ENCODE assay signal across 8 mouse cellular contexts in genomic region chr6:128435474-128435873, GRCm38 (mm10). TPM values are rescaled to one million over a fixed set of nuclear protein-coding genes. Genes with fewer than 3 reads are reported as not detected.
DNase-seq lines count a peak whose midpoint lies in the region; ATAC-seq and TF ChIP-seq lines count a peak whose summit lies in the region.

No protein-coding gene starts in this region.

- peaks cover 51% of the 10 kb centered on the region for H3K4me1 ChIP-seq in G1E (ENCODE audit: insufficient read depth, low read depth, low read length)
- peaks cover 19% of the 10 kb centered on the region for H3K4me1 ChIP-seq in heart, adult 2 months (ENCODE audit: control insufficient read depth, insufficient read depth, low read length)
- peaks cover 23% of the 10 kb centered on the region for H3K4me1 ChIP-seq in liver, postnatal 0 days (ENCODE audit: insufficient read depth)
- H3K4me1 ChIP-seq in hindbrain, embryonic 14.5 days (replicated peaks; ENCODE audit: control insufficient read depth, insufficient read depth, low read length) = peaks cover 8% of the 10 kb centered on the region

- peak overlapping the region; percentile 11; the same call in 1 of the 2 replicates for H3K4me2 ChIP-seq in liver, postnatal 0 days (ENCODE audit: low read depth, low read length)
- no peak overlapping the region for H3K4me2 ChIP-seq in hindbrain, embryonic 14.5 days (replicated peaks)

- no peaks in the 10 kb centered on the region; the same call in 1 of the 2 replicates for H3K27me3 ChIP-seq in G1E (ENCODE audit: insufficient read depth, low read length)
- no peaks in the 10 kb centered on the region for H3K27me3 ChIP-seq in heart, adult 2 months (ENCODE audit: control insufficient read depth, insufficient read depth, low read length)
- no peaks in the 10 kb centered on the region for H3K27me3 ChIP-seq in liver, postnatal 0 days (ENCODE audit: insufficient read depth, low read length)
- no peaks in the 10 kb centered on the region for H3K27me3 ChIP-seq in hindbrain, embryonic 14.5 days (ENCODE audit: control insufficient read depth, insufficient read depth, low read length)

- peak overlapping the region; percentile 27; the same call in 1 of the 2 replicates for H3K9ac ChIP-seq in heart, adult 2 months (ENCODE audit: low read depth, low read length)
- H3K9ac ChIP-seq in liver, postnatal 0 days (replicated peaks) = no peak overlapping the region
- no peak overlapping the region for H3K9ac ChIP-seq in hindbrain, embryonic 14.5 days

- no peak for ATAC-seq in G1E (ENCODE audit: extremely low read depth, insufficient number of reproducible peaks, low FRiP score, poor library complexity, severe bottlenecking)
- no peak for ATAC-seq in liver, postnatal 0 days
- no peak for ATAC-seq in hindbrain, embryonic 14.5 days (ENCODE audit: low FRiP score)

- H3K79me2 ChIP-seq in heart, adult 2 months (replicated peaks; ENCODE audit: control insufficient read depth, insufficient read depth, low read length) = 0 out of 2 replicates have a peak, but pooled peaks cover 3% of the 10 kb centered on the region

- H3K27ac ChIP-seq in heart, adult 2 months = peak overlapping the region; percentile 95
- H3K27ac ChIP-seq in liver, postnatal 0 days (ENCODE audit: low read depth) = no peak overlapping the region
- H3K27ac ChIP-seq in hindbrain, embryonic 14.5 days = no peak overlapping the region

- TF ChIP-seq EP300 in heart, adult 2 months (IDR thresholded peaks at IDR 0.05; ENCODE audit: insufficient read depth, low read depth, low read length) = peak; percentile 53; the same call in 1 of the 2 replicates
- no peak for TF ChIP-seq EP300 in liver, postnatal 0 days (IDR thresholded peaks at IDR 0.05; ENCODE audit: low read depth)

- H3K9me3 ChIP-seq in G1E (replicated peaks) = no peaks in the 10 kb centered on the region
- H3K9me3 ChIP-seq in liver, postnatal 0 days (ENCODE audit: low read length) = no peaks in the 10 kb centered on the region
- H3K9me3 ChIP-seq in hindbrain, embryonic 14.5 days (ENCODE audit: control insufficient read depth, low read length) = no peaks in the 10 kb centered on the region

- TF ChIP-seq CTCF in G1E (IDR thresholded peaks at IDR 0.05; ENCODE audit: low read depth, low read length) = no peak
- no peak for TF ChIP-seq CTCF in heart, adult 2 months (IDR thresholded peaks at IDR 0.05)
- TF ChIP-seq CTCF in liver, postnatal 0 days (IDR thresholded peaks at IDR 0.05; ENCODE audit: low read depth) = no peak

- WGBS in heart, adult 2 months = 9% methylated on average over 5 of the region's 5 CpGs
- WGBS in liver, postnatal 0 days (ENCODE audit: insufficient replicate concordance) = 31% methylated on average over 5 of the region's 5 CpGs
- 83% methylated on average over 5 of the region's 5 CpGs for WGBS in hindbrain, embryonic 14.5 days

- intact Hi-C loops in heart, adult 2 months (cut with DNase I) = loop anchor here (5.0 kb wide), 2 partner anchors 407 to 1017 kb away; partner anchors contain the start of gene Clec1a

- TF ChIP-seq POLR2A in heart, adult 2 months (IDR thresholded peaks at IDR 0.05; ENCODE audit: insufficient read depth, low read depth, low read length) = no peak

- DNase-seq in G1E (ENCODE audit: low spot score) = peak; percentile 36
- peak; percentile 88 for DNase-seq in adrenal gland, adult 8-10 months
- peak; percentile 86 to 90 for DNase-seq in heart, adult 2 months
- DNase-seq in liver, postnatal 0 days = peak; percentile 80
- DNase-seq in T-cell, adult 2 months (ENCODE audit: low spot score) = no peak
- no peak for DNase-seq in layer of hippocampus, postnatal 25 days (ENCODE audit: extremely low spot score in 1 of 2, low spot score in 1 of 2)
- DNase-seq in left cerebral cortex, adult 18-20 months (ENCODE audit: low spot score in 2 of 2) = no peak
- DNase-seq in hindbrain, embryonic 14.5 days (ENCODE audit: low spot score) = no peak

- peaks cover 67% of the 10 kb centered on the region for H3K36me3 ChIP-seq in G1E (replicated peaks)
- H3K36me3 ChIP-seq in heart, adult 2 months (ENCODE audit: control insufficient read depth, insufficient read depth, low read length) = peaks cover 17% of the 10 kb centered on the region
- H3K36me3 ChIP-seq in liver, postnatal 0 days (replicated peaks; ENCODE audit: insufficient read depth, low read length) = peaks cover 47% of the 10 kb centered on the region
- H3K36me3 ChIP-seq in hindbrain, embryonic 14.5 days (replicated peaks; ENCODE audit: control insufficient read depth, insufficient read depth) = peaks cover 59% of the 10 kb centered on the region

- no peak overlapping the region for H3K4me3 ChIP-seq in G1E (ENCODE audit: low read depth, low read length)
- H3K4me3 ChIP-seq in heart, adult 2 months = no peak overlapping the region
- H3K4me3 ChIP-seq in liver, postnatal 0 days (ENCODE audit: low read depth, low read length) = no peak overlapping the region
- no peak overlapping the region for H3K4me3 ChIP-seq in hindbrain, embryonic 14.5 days (replicated peaks; ENCODE audit: low read length)

RNA-seq across cellular contexts. Expression of gene Fkbp4, which starts 3.0 kb away (rescaled TPM):
- 127 and 144 TPM in 2 replicates for total RNA-seq in G1E (2014; fragmentation: Nextera tagmentation)
- 240 and 265 TPM in 2 replicates for total RNA-seq in G1E (2017)
- 341 and 369 TPM in 2 replicates for polyA plus RNA-seq in G1E (2012)
- total RNA-seq in adrenal gland, adult 8-10 months (2022) = 100 to 1,000 TPM; 186 to 394 (median 267) TPM
- total RNA-seq in heart, adult 2 months (2021) = 100 to 1,000 TPM; 351 to 359 TPM
- 206 and 250 TPM in 2 replicates for polyA plus RNA-seq in heart, adult 2 months (2012; rRNA removed)
- polyA plus RNA-seq in liver, postnatal 0 days (2015; fragmentation: Nextera tagmentation; extraction: Ambion mirVana) = 79.9 and 80.2 TPM in 2 replicates
- 100 to 1,000 TPM; 107 to 120 TPM for total RNA-seq in layer of hippocampus, postnatal 25 days (2021)
- 100 to 1,000 TPM; 124 to 128 TPM for total RNA-seq in left cerebral cortex, adult 18-20 months (2021)
- polyA plus RNA-seq in hindbrain, embryonic 14.5 days (2014; fragmentation: Nextera tagmentation; extraction: Ambion mirVana) = 293 and 307 TPM in 2 replicates

RNA-seq across cellular contexts. Expression of gene Itfg2, which starts 10.7 kb away (rescaled TPM):
- total RNA-seq in G1E (2014; fragmentation: Nextera tagmentation) (27.2 and 71.2 TPM in 2 replicates), G1E (2017) (12.3 and 16.2 TPM in 2 replicates)
- 22.4 and 28.6 TPM in 2 replicates for polyA plus RNA-seq in G1E (2012)
- 10 to 100 TPM; 27.1 to 38.6 (median 34.9) TPM for total RNA-seq in adrenal gland, adult 8-10 months (2022)
- total RNA-seq in heart, adult 2 months (2021) = 10 to 100 TPM; 17.0 to 21.2 TPM
- 11.9 and 21.5 TPM in 2 replicates for polyA plus RNA-seq in heart, adult 2 months (2012; rRNA removed)
- 5.6 and 7.7 TPM in 2 replicates for polyA plus RNA-seq in liver, postnatal 0 days (2015; fragmentation: Nextera tagmentation; extraction: Ambion mirVana)
- 10 to 100 TPM; 19.8 to 25.3 TPM for total RNA-seq in layer of hippocampus, postnatal 25 days (2021)
- total RNA-seq in left cerebral cortex, adult 18-20 months (2021) = 10 to 100 TPM; 24.1 to 25.0 TPM
- polyA plus RNA-seq in hindbrain, embryonic 14.5 days (2014; fragmentation: Nextera tagmentation; extraction: Ambion mirVana) = 36.0 and 39.4 TPM in 2 replicates

RNA-seq across cellular contexts. Expression of gene Nrip2, which starts 36.4 kb away (rescaled TPM):
- total RNA-seq in G1E (2014; fragmentation: Nextera tagmentation) = not detected in 2 replicates
- 0.06 and 0.11 TPM in 2 replicates for total RNA-seq in G1E (2017)
- not detected in 2 replicates for polyA plus RNA-seq in G1E (2012)
- 1 to 10 TPM; 2.5 to 3.0 (median 2.8) TPM for total RNA-seq in adrenal gland, adult 8-10 months (2022)
- total RNA-seq in heart, adult 2 months (2021) = 1 to 10 TPM; 1.6 to 2.4 TPM
- 2.6 and 3.6 TPM in 2 replicates for polyA plus RNA-seq in heart, adult 2 months (2012; rRNA removed)
- 0.42 and 0.45 TPM in 2 replicates for polyA plus RNA-seq in liver, postnatal 0 days (2015; fragmentation: Nextera tagmentation; extraction: Ambion mirVana)
- total RNA-seq in layer of hippocampus, postnatal 25 days (2021) = 10 to 100 TPM; 15.6 to 18.6 TPM
- total RNA-seq in left cerebral cortex, adult 18-20 months (2021) = 10 to 100 TPM; 10.5 to 11.7 TPM
- 8.9 and 9.0 TPM in 2 replicates for polyA plus RNA-seq in hindbrain, embryonic 14.5 days (2014; fragmentation: Nextera tagmentation; extraction: Ambion mirVana)

Comparison
In these comparisons a context has a peak if more than half of its experiments do, and no peak if none do; other contexts are left out.
1. DNase-seq: peak in G1E (single experiment), adrenal gland, adult 8-10 months (single experiment), heart, adult 2 months (2 of 2) and liver, postnatal 0 days (single experiment); none in T-cell, adult 2 months (single experiment), layer of hippocampus, postnatal 25 days (0 of 2), left cerebral cortex, adult 18-20 months (0 of 2) and hindbrain, embryonic 14.5 days (single experiment).